Mouse (Mus musculus): ENCODE measurements around the gene Nfkb2. TPM values are rescaled to one million over a fixed set of nuclear protein-coding genes. Genes with fewer than 3 reads are reported as not detected.

Nfkb2 gene
- polyA plus RNA-seq, 1 experiment: 20.4 TPM

- peak within 1 kb of the TSS; percentile 91 for H3K4me3 ChIP-seq (ENCODE audit: low read depth, low read length)
- peak within 1 kb of the TSS; percentile 19 for H3K9ac ChIP-seq (ENCODE audit: low read depth, poor library complexity, severe bottlenecking)
- no peaks in the 10 kb centered on the region for H3K27me3 ChIP-seq (ENCODE audit: control insufficient read depth, insufficient read depth, low read length, poor library complexity, severe bottlenecking)
- H3K4me1 ChIP-seq (ENCODE audit: control insufficient read depth, insufficient read depth, low read length): no peaks in the 10 kb centered on the region
- no peaks in the 10 kb centered on the region; the same call in 1 of the 2 replicates for H3K36me3 ChIP-seq (ENCODE audit: control insufficient read depth, insufficient read depth, low read length, poor library complexity, severe bottlenecking)
- TF ChIP-seq POLR2A (IDR thresholded peaks at IDR 0.05; ENCODE audit: insufficient read depth, low read length) (peak; percentile 91), CTCF (IDR thresholded peaks at IDR 0.05; ENCODE audit: low read depth, low read length) (no peak)
- H3K27ac ChIP-seq (ENCODE audit: insufficient read depth, low read length): no peak within 1 kb of the TSS
- no peaks in the 10 kb centered on the region for H3K9me3 ChIP-seq (replicated peaks; ENCODE audit: control insufficient read depth, insufficient read depth, low read length, poor library complexity, severe bottlenecking)
Observed at GRCm38 (mm10) chr19:46328081-46329030, 24.2 kb downstream of the Nfkb2 start, which contains the start of gene Fbxl15. Gene Fbxl15, plus strand, starts transcription at chr19:46328184.

DNA sequence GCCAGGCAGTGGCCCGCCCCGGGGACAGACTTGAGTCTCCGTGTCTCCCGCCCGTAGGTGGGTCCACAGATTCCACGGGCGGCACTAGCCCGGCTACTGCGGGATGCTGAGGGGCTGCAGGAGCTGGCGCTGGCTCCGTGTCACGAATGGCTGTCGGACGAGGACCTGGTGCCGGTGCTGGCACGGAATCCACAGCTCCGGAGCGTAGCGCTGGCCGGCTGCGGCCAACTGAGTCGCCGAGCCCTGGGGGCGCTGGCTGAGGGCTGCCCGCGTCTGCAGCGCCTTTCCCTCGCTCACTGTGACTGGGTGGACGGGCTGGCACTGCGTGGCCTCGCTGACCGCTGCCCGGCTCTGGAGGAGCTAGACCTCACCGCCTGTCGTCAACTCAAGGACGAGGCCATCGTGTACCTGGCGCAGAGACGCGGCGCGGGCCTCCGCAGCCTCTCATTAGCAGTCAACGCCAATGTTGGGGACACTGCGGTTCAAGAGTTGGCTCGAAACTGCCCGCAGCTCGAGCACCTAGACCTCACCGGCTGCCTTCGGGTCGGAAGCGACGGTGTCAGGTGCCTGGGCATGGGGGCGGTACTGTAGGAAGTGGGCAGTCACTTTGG is 25.0 kb downstream of the Nfkb2 start:
- no peak overlapping the region for H3K27ac ChIP-seq (ENCODE audit: insufficient read depth, low read length)
- no peaks in the 10 kb centered on the region for H3K9me3 ChIP-seq (replicated peaks; ENCODE audit: control insufficient read depth, insufficient read depth, low read length, poor library complexity, severe bottlenecking)
- H3K4me3 ChIP-seq (ENCODE audit: low read depth, low read length): peak overlapping the region; percentile 91
- no peaks in the 10 kb centered on the region; the same call in 1 of the 2 replicates for H3K36me3 ChIP-seq (ENCODE audit: control insufficient read depth, insufficient read depth, low read length, poor library complexity, severe bottlenecking)
- no peaks in the 10 kb centered on the region for H3K4me1 ChIP-seq (ENCODE audit: control insufficient read depth, insufficient read depth, low read length)
- peak overlapping the region; percentile 19 for H3K9ac ChIP-seq (ENCODE audit: low read depth, poor library complexity, severe bottlenecking)
- TF ChIP-seq POLR2A (IDR thresholded peaks at IDR 0.05; ENCODE audit: insufficient read depth, low read length): no peak
- TF ChIP-seq CTCF (IDR thresholded peaks at IDR 0.05; ENCODE audit: low read depth, low read length): no peak
- TF ChIP-seq EP300 (IDR thresholded peaks at IDR 0.05; ENCODE audit: insufficient read depth, low read depth, low read length): no peak
- H3K27me3 ChIP-seq (ENCODE audit: control insufficient read depth, insufficient read depth, low read length, poor library complexity, severe bottlenecking): no peaks in the 10 kb centered on the region

GRCm38 (mm10) chr19:46329951-46330350 is 25.8 kb downstream of the Nfkb2 start:
- Histone ChIP-seq H3K4me1 (ENCODE audit: control insufficient read depth, insufficient read depth, low read length) (no peaks in the 10 kb centered on the region), H3K9me3 (replicated peaks; ENCODE audit: control insufficient read depth, insufficient read depth, low read length, poor library complexity, severe bottlenecking) (no peaks in the 10 kb centered on the region), H3K27ac (ENCODE audit: insufficient read depth, low read length) (no peak overlapping the region), H3K36me3 (ENCODE audit: control insufficient read depth, insufficient read depth, low read length, poor library complexity, severe bottlenecking) (no peaks in the 10 kb centered on the region; the same call in 1 of the 2 replicates), H3K27me3 (ENCODE audit: control insufficient read depth, insufficient read depth, low read length, poor library complexity, severe bottlenecking) (no peaks in the 10 kb centered on the region), H3K4me3 (ENCODE audit: low read depth, low read length) (no peak overlapping the region), H3K9ac (ENCODE audit: low read depth, poor library complexity, severe bottlenecking) (no peak overlapping the region)
- TF ChIP-seq POLR2A (IDR thresholded peaks at IDR 0.05; ENCODE audit: insufficient read depth, low read length): no peak
- TF ChIP-seq EP300 (IDR thresholded peaks at IDR 0.05; ENCODE audit: insufficient read depth, low read depth, low read length): no peak
- TF ChIP-seq CTCF (IDR thresholded peaks at IDR 0.05; ENCODE audit: low read depth, low read length): peak; percentile 94

- H3K9ac ChIP-seq (ENCODE audit: low read depth, poor library complexity, severe bottlenecking): no peak overlapping the region
- no peak for TF ChIP-seq EP300 (IDR thresholded peaks at IDR 0.05; ENCODE audit: insufficient read depth, low read depth, low read length)
- TF ChIP-seq CTCF (IDR thresholded peaks at IDR 0.05; ENCODE audit: low read depth, low read length): no peak
- TF ChIP-seq POLR2A (IDR thresholded peaks at IDR 0.05; ENCODE audit: insufficient read depth, low read length): no peak
- no peaks in the 10 kb centered on the region for H3K27me3 ChIP-seq (ENCODE audit: control insufficient read depth, insufficient read depth, low read length, poor library complexity, severe bottlenecking)
- no peak overlapping the region for H3K27ac ChIP-seq (ENCODE audit: insufficient read depth, low read length)
- H3K36me3 ChIP-seq (ENCODE audit: control insufficient read depth, insufficient read depth, low read length, poor library complexity, severe bottlenecking): no peaks in the 10 kb centered on the region; the same call in 1 of the 2 replicates
- H3K4me1 ChIP-seq (ENCODE audit: control insufficient read depth, insufficient read depth, low read length): no peaks in the 10 kb centered on the region
- H3K4me3 ChIP-seq (ENCODE audit: low read depth, low read length): no peak overlapping the region
- no peaks in the 10 kb centered on the region for H3K9me3 ChIP-seq (replicated peaks; ENCODE audit: control insufficient read depth, insufficient read depth, low read length, poor library complexity, severe bottlenecking)
Observed at GRCm38 (mm10) chr19:46330696-46331095, 26.6 kb downstream of the Nfkb2 start.

- H3K4me1 ChIP-seq (ENCODE audit: control insufficient read depth, insufficient read depth, low read length): no peaks in the 10 kb centered on the region
Observed at GRCm38 (mm10) chr19:46331326-46331725, 27.2 kb downstream of the Nfkb2 start.

More at GRCm38 (mm10) chr19:46331326-46331725, 27.2 kb downstream of the Nfkb2 start:
- Histone ChIP-seq H3K4me3 (ENCODE audit: low read depth, low read length) (no peak overlapping the region), H3K9ac (ENCODE audit: low read depth, poor library complexity, severe bottlenecking) (no peak overlapping the region), H3K27me3 (ENCODE audit: control insufficient read depth, insufficient read depth, low read length, poor library complexity, severe bottlenecking) (no peaks in the 10 kb centered on the region), H3K27ac (ENCODE audit: insufficient read depth, low read length) (no peak overlapping the region), H3K36me3 (ENCODE audit: control insufficient read depth, insufficient read depth, low read length, poor library complexity, severe bottlenecking) (no peaks in the 10 kb centered on the region; the same call in 1 of the 2 replicates), H3K9me3 (replicated peaks; ENCODE audit: control insufficient read depth, insufficient read depth, low read length, poor library complexity, severe bottlenecking) (no peaks in the 10 kb centered on the region)
- TF ChIP-seq EP300 (IDR thresholded peaks at IDR 0.05; ENCODE audit: insufficient read depth, low read depth, low read length): no peak
- no peak for TF ChIP-seq POLR2A (IDR thresholded peaks at IDR 0.05; ENCODE audit: insufficient read depth, low read length)
- no peak for TF ChIP-seq CTCF (IDR thresholded peaks at IDR 0.05; ENCODE audit: low read depth, low read length)
